Mouse (Mus musculus): ENCODE measurements around the gene Rbck1.

GRCm38 (mm10) chr2:152273639-152274038 is 58.8 kb downstream of the Rbck1 start:
- TF ChIP-seq CTCF (IDR thresholded peaks at IDR 0.05) (peak; percentile 49), EP300 (IDR thresholded peaks at IDR 0.05) (no peak)
